Mouse (Mus musculus) embryonic fibroblast, embryonic 13.5 days (primary cell): ENCODE results near the gene Trp63. TPM values are rescaled to one million over a fixed set of nuclear protein-coding genes. Genes with fewer than 3 reads are reported as not detected.

ENCODE experiments used
- H3K27ac ChIP-seq: 2 replicates; pipeline ENCODE4 v1.5.1; 2012; ENCODE audit warnings: low read length, control low read depth, inconsistent platforms; ENCODE audit not compliant: insufficient read depth
- H3K4me1 ChIP-seq: 2 replicates; pipeline ENCODE4 v1.6.1; 2011; ENCODE audit warnings: low read length; ENCODE audit not compliant: control insufficient read depth, insufficient read depth
- H3K4me3 ChIP-seq: 2 replicates; pipeline ENCODE4 v1.5.1; 2011; ENCODE audit warnings: mild to moderate bottlenecking, control low read depth, low read length; ENCODE audit not compliant: insufficient read depth
- CTCF ChIP-seq: IDR thresholded peaks from 2 replicates; pipeline ENCODE4 v1.5.1; 2011; ENCODE audit warnings: mild to moderate bottlenecking, control low read depth, low read length, moderate library complexity, borderline replicate concordance; ENCODE audit not compliant: insufficient read depth
- POLR2A ChIP-seq: IDR thresholded peaks from 2 replicates; pipeline ENCODE4 v1.6.1; 2011; ENCODE audit warnings: low read depth, mild to moderate bottlenecking, control low read depth, low read length, moderate library complexity
- polyA plus RNA-seq: library from polyadenylated mRNA; stranded (reverse); fragments of >200 nt; gene quantifications from 2 replicates; pipeline ENCODE4 v1.2.4, GENCODE M21; 2011; ENCODE audit warnings: low read depth; ENCODE audit not compliant: missing spikeins, insufficient read length

Trp63 gene
- polyA plus RNA-seq, 1 experiment: 0.18 TPM

GRCm38 (mm10) chr16:25860731-25861505 is 177.4 kb downstream of the Trp63 start:
- H3K4me1 ChIP-seq: peaks cover 6% of the 10 kb centered on the region; the same call in 1 of the 2 replicates
- peak overlapping the region; percentile 86 for H3K27ac ChIP-seq
- TF ChIP-seq CTCF (no peak), POLR2A (no peak)
- no peak overlapping the region for H3K4me3 ChIP-seq

GRCm38 (mm10) chr16:25865096-25865869 is 181.7 kb downstream of the Trp63 start:
- Histone ChIP-seq H3K27ac (peak overlapping the region; percentile 43; the same call in 1 of the 2 replicates), H3K4me1 (peaks cover 7% of the 10 kb centered on the region; the same call in 1 of the 2 replicates), H3K4me3 (no peak overlapping the region)
- TF ChIP-seq CTCF: no peak
- TF ChIP-seq POLR2A: no peak

GRCm38 (mm10) chr16:25871503-25871902 is 187.9 kb downstream of the Trp63 start:
- TF ChIP-seq CTCF: no peak
- no peak for TF ChIP-seq POLR2A
- Histone ChIP-seq H3K27ac (no peak overlapping the region), H3K4me1 (no peaks in the 10 kb centered on the region), H3K4me3 (no peak overlapping the region)

GRCm38 (mm10) chr16:25875681-25876080 is 192.1 kb downstream of the Trp63 start:
- no peak overlapping the region for H3K27ac ChIP-seq
- H3K4me1 ChIP-seq: no peaks in the 10 kb centered on the region
- no peak overlapping the region for H3K4me3 ChIP-seq
- TF ChIP-seq POLR2A (no peak), CTCF (no peak)

- H3K4me3 ChIP-seq: no peak overlapping the region
- H3K27ac ChIP-seq: no peak overlapping the region
- H3K4me1 ChIP-seq: no peaks in the 10 kb centered on the region
- TF ChIP-seq CTCF: no peak
- no peak for TF ChIP-seq POLR2A
These were observed 193.9 kb downstream of the Trp63 start for GRCm38 (mm10) chr16:25877416-25877965.

- H3K27ac ChIP-seq: no peak overlapping the region
- no peaks in the 10 kb centered on the region for H3K4me1 ChIP-seq
- TF ChIP-seq CTCF (no peak), POLR2A (no peak)
- H3K4me3 ChIP-seq: no peak overlapping the region
These were observed 194.6 kb downstream of the Trp63 start for GRCm38 (mm10) chr16:25878116-25878515.

- no peaks in the 10 kb centered on the region for H3K4me1 ChIP-seq
- no peak overlapping the region for H3K27ac ChIP-seq
- no peak for TF ChIP-seq POLR2A
- no peak for TF ChIP-seq CTCF
- H3K4me3 ChIP-seq: no peak overlapping the region
These were observed 215.5 kb downstream of the Trp63 start for GRCm38 (mm10) chr16:25899071-25899470.

GRCm38 (mm10) chr16:25899657-25900056 is 216.1 kb downstream of the Trp63 start:
- Histone ChIP-seq H3K27ac (no peak overlapping the region), H3K4me3 (no peak overlapping the region), H3K4me1 (no peaks in the 10 kb centered on the region)
- no peak for TF ChIP-seq CTCF
- TF ChIP-seq POLR2A: no peak

- peak overlapping the region; percentile 37; the same call in 1 of the 2 replicates for H3K27ac ChIP-seq
- 0 out of 2 replicates have a peak, but pooled peaks cover 2% of the 10 kb centered on the region for H3K4me1 ChIP-seq
- no peak for TF ChIP-seq POLR2A
- no peak for TF ChIP-seq CTCF
- H3K4me3 ChIP-seq: no peak overlapping the region
These were observed 216.9 kb downstream of the Trp63 start for GRCm38 (mm10) chr16:25900389-25900908.
